Mouse (Mus musculus): ENCODE measurements around the gene Hspb7.

The Hspb7 gene

GRCm38 (mm10) chr4:141420192-141420829, at the start of gene Hspb7:
TSS of gene Hspb7 (plus strand) at chr4:141420779.
- DNase-seq (ENCODE audit: low read depth, low spot score), result no peak

GRCm38 (mm10) chr4:141372426-141372825, 48.2 kb upstream of the Hspb7 start:
- DNase-seq (ENCODE audit: low read depth, low spot score), result no peak

- DNase-seq (ENCODE audit: low read depth, low spot score), result no peak
Measured at GRCm38 (mm10) chr4:141379674-141380073, 40.9 kb upstream of the Hspb7 start.

GRCm38 (mm10) chr4:141382406-141382805, 38.2 kb upstream of the Hspb7 start:
- no peak for DNase-seq (ENCODE audit: low read depth, low spot score)

GRCm38 (mm10) chr4:141385275-141385674, 35.3 kb upstream of the Hspb7 start:
- no peak for DNase-seq (ENCODE audit: low read depth, low spot score)

GRCm38 (mm10) chr4:141386150-141386549, 34.4 kb upstream of the Hspb7 start:
- no peak for DNase-seq (ENCODE audit: low read depth, low spot score)

GRCm38 (mm10) chr4:141387093-141387784, 33.3 kb upstream of the Hspb7 start:
- no peak for DNase-seq (ENCODE audit: low read depth, low spot score)

GRCm38 (mm10) chr4:141387933-141388332, 32.6 kb upstream of the Hspb7 start:
- no peak for DNase-seq (ENCODE audit: low read depth, low spot score)

GRCm38 (mm10) chr4:141389366-141390150, 31.0 kb upstream of the Hspb7 start:
- DNase-seq (ENCODE audit: low read depth, low spot score), result no peak

- no peak for DNase-seq (ENCODE audit: low read depth, low spot score)
Measured at GRCm38 (mm10) chr4:141391293-141391692, 29.3 kb upstream of the Hspb7 start.

GRCm38 (mm10) chr4:141394751-141395150, 25.8 kb upstream of the Hspb7 start:
- DNase-seq (ENCODE audit: low read depth, low spot score), result no peak

- DNase-seq (ENCODE audit: low read depth, low spot score), result no peak
Measured at GRCm38 (mm10) chr4:141397861-141398260, 22.7 kb upstream of the Hspb7 start.

GRCm38 (mm10) chr4:141398545-141398944, 22.0 kb upstream of the Hspb7 start, which contains the start of gene Clcnka:
TSS of gene Clcnka (minus strand) at chr4:141398724.
- DNase-seq (ENCODE audit: low read depth, low spot score), result no peak

GRCm38 (mm10) chr4:141400171-141400570, 20.4 kb upstream of the Hspb7 start:
- DNase-seq (ENCODE audit: low read depth, low spot score), result no peak

GRCm38 (mm10) chr4:141404518-141405313, 15.9 kb upstream of the Hspb7 start:
- DNase-seq (ENCODE audit: low read depth, low spot score), result peak; percentile 54

GRCm38 (mm10) chr4:141405314-141405622, 15.3 kb upstream of the Hspb7 start:
- no peak for DNase-seq (ENCODE audit: low read depth, low spot score)

GRCm38 (mm10) chr4:141406516-141407299, 13.9 kb upstream of the Hspb7 start:
- DNase-seq (ENCODE audit: low read depth, low spot score), result no peak

- no peak for DNase-seq (ENCODE audit: low read depth, low spot score)
Measured at GRCm38 (mm10) chr4:141408577-141408976, 12.0 kb upstream of the Hspb7 start.

GRCm38 (mm10) chr4:141411430-141411992, 9.1 kb upstream of the Hspb7 start:
- no peak for DNase-seq (ENCODE audit: low read depth, low spot score)

- DNase-seq (ENCODE audit: low read depth, low spot score), result no peak
Measured at GRCm38 (mm10) chr4:141415924-141416323, 4.7 kb upstream of the Hspb7 start, which contains the start of gene Clcnkb. TSS of gene Clcnkb (minus strand) at chr4:141416014.

Measured in brain, embryonic 18.5 days (tissue).